Mouse (Mus musculus) adrenal gland, postnatal 36 days (tissue): ENCODE results near the gene Osbpl3. TPM values are rescaled to one million over a fixed set of nuclear protein-coding genes. Genes with fewer than 3 reads are reported as not detected.

Source experiments
- DNase-seq, 2 experiments: peaks; one replicate each; pipeline ENCODE4 v3.0.0; 2021; ENCODE audit warnings: mixed read lengths in 1 of 2
- total RNA-seq, 2 experiments: library from RNA; stranded (reverse); gene quantifications; 2 replicates each; pipeline ENCODE4 v1.2.3; 2021

Osbpl3 gene
- total RNA-seq, 2 experiments from 2014 or later = 64.3 to 73.1 TPM

- DNase-seq = no peak
Measured at GRCm38 (mm10) chr6:50331477-50331876, 124.5 kb downstream of the Osbpl3 start.

- DNase-seq = no peak
Measured at GRCm38 (mm10) chr6:50329380-50329779, 126.6 kb downstream of the Osbpl3 start.

GRCm38 (mm10) chr6:50328901-50329300, 127.1 kb downstream of the Osbpl3 start:
- no peak for DNase-seq

- no peak for DNase-seq
Measured at GRCm38 (mm10) chr6:50326192-50326591, 129.8 kb downstream of the Osbpl3 start.

GRCm38 (mm10) chr6:50325485-50325884, 130.5 kb downstream of the Osbpl3 start:
- no peak for DNase-seq

- no peak for DNase-seq
Measured at GRCm38 (mm10) chr6:50322631-50323030, 133.4 kb downstream of the Osbpl3 start.

GRCm38 (mm10) chr6:50321739-50322138, 134.3 kb downstream of the Osbpl3 start:
- DNase-seq = no peak

- DNase-seq = no peak
Measured at GRCm38 (mm10) chr6:50318590-50319172, 137.3 kb downstream of the Osbpl3 start.

- no peak for DNase-seq
Measured at GRCm38 (mm10) chr6:50318150-50318549, 137.9 kb downstream of the Osbpl3 start.

GRCm38 (mm10) chr6:50316795-50317505, 139.1 kb downstream of the Osbpl3 start:
- no peak for DNase-seq

- no peak for DNase-seq
Measured at GRCm38 (mm10) chr6:50314406-50315071, 141.5 kb downstream of the Osbpl3 start.

- DNase-seq = peak; percentile 78 to 83
Measured at GRCm38 (mm10) chr6:50312647-50313046, 143.4 kb downstream of the Osbpl3 start.

- DNase-seq = no peak
Measured at GRCm38 (mm10) chr6:50309019-50309418, 147.0 kb downstream of the Osbpl3 start.

- DNase-seq = no peak
Measured at GRCm38 (mm10) chr6:50306625-50307024, 149.4 kb downstream of the Osbpl3 start.

- peak; percentile 77 to 85 for DNase-seq
Measured at GRCm38 (mm10) chr6:50304949-50305491, 151.0 kb downstream of the Osbpl3 start.

- no peak for DNase-seq
Measured at GRCm38 (mm10) chr6:50301121-50301520, 154.9 kb downstream of the Osbpl3 start.

- no peak for DNase-seq
Measured at GRCm38 (mm10) chr6:50300622-50301021, 155.4 kb downstream of the Osbpl3 start.

GRCm38 (mm10) chr6:50299071-50299470, 156.9 kb downstream of the Osbpl3 start:
- DNase-seq = no peak

- DNase-seq = peak; percentile 45 to 61
Measured at GRCm38 (mm10) chr6:50297671-50298070, 158.3 kb downstream of the Osbpl3 start.

GRCm38 (mm10) chr6:50295136-50295535, 160.9 kb downstream of the Osbpl3 start:
- DNase-seq = no peak

- peak; percentile 44 to 79 for DNase-seq
Measured at GRCm38 (mm10) chr6:50294128-50294527, 161.9 kb downstream of the Osbpl3 start.

- no peak for DNase-seq
Measured at GRCm38 (mm10) chr6:50291650-50292049, 164.4 kb downstream of the Osbpl3 start.

GRCm38 (mm10) chr6:50286881-50287280, 169.1 kb downstream of the Osbpl3 start:
- no peak for DNase-seq
